Mouse (Mus musculus) spleen, adult 12 weeks (tissue): ENCODE data around the gene Gm10228.
"Not testable (repeated sequence)": the region's sequence is repeated elsewhere in the genome, so short reads cannot be mapped to it uniquely, and the experiment has no call there.

Experiments
- DNase-seq: peaks from one replicate; pipeline ENCODE4 v3.0.0; 2022; ENCODE audit warnings: low spot score

The Gm10228 gene

DNA sequence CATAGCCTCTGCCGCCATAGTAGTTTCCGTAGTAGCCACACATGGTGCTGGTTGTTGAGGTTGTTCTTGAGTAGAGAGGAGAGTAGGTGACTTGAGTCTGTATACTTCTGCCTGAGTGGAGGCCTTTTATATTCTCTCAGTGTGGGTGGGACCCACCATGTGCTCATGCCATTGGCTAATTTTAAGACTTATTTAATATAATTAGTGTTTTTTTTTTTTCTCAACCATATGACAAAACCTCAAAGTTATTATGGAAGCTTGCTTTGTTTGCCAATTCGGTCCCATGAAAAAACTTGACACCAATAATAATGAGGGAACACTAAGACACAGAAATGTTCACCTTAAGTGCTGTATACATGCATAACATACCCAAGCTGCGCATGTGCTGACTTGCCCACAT, at the start of gene Gm10228:
Gene Gm10228, minus strand, starts transcription at position 101 of the 400 bp plus-strand sequence.
- DNase-seq = not testable (repeated sequence)

DNA sequence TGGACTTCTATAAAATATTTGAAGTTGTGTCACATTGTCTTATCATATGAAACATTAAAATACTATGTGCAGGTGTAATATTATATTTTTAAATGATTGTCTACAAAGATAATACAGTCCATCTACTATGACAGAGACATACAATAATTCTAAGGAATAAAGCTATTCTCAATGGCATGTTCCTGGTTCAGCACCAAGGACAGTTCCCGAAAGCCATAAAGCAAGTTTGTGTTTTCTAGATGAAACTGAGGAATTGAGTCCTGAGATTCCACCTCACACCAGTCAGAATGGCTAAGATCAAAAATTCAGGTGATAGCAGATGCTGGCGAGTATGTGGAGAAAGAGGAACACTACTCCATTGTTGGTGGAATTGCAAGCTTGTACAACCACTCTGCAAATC, 29.8 kb upstream of the Gm10228 start:
- not testable (repeated sequence) for DNase-seq

DNA sequence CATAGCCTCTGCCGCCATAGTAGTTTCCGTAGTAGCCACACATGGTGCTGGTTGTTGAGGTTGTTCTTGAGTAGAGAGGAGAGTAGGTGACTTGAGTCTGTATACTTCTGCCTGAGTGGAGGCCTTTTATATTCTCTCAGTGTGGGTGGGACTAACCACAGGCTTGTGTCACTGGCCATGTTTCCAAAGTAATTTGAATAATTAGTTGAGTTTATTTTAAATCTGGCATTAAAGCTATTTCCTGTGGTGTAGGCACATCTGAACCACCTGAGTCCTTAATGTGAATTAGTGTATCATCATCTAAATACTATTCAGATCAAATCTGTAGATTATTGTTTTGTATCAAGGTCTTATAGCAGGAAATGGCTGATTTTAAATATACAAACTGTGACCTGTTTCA, 22.6 kb upstream of the Gm10228 start, which contains the start of gene 1110025L11Rik:
Gene 1110025L11Rik, minus strand, starts transcription at position 101 of the 400 bp plus-strand sequence.
- not testable (repeated sequence) for DNase-seq

DNA sequence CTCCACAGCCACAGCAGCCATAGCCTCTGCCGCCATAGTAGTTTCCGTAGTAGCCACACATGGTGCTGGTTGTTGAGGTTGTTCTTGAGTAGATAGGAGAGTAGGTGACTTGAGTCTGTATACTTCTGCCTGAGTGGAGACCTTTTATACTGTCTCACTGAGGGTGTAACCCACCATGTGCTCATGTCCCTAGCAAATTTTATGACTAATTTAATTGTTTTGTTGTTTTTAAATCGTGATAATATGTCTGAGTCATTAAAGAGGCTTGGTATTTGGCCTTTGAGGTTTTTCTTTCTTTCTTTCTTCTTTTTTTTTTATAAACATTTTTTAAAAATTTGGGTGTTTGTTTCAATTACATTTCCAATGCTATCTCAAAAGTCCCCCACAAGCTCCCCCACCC, 6.5 kb upstream of the Gm10228 start, which contains the start of gene Krtap6-5:
Gene Krtap6-5, minus strand, starts transcription at position 101 of the 400 bp plus-strand sequence.
- DNase-seq = no peak

DNA sequence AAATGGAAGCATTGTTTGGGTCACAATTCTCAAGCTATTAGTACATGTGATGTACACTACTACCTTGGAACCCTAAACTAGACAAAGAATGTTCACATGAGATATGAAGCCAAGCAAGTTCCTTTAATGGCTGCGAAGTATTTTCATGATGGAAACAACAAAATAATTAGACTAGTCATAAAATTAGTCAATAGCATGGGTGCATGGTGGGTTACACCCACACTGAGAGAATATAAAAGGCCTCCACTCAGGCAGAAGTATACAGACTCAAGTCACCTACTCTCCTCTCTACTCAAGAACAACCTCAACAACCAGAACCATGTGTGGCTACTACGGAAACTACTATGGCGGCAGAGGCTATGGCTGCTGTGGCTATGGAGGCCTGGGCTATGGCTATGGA, 9.9 kb downstream of the Gm10228 start, which contains the start of gene Krtap6-1:
Gene Krtap6-1, plus strand, starts transcription at position 301 of the 400 bp plus-strand sequence.
- DNase-seq = not testable (repeated sequence)

DNA sequence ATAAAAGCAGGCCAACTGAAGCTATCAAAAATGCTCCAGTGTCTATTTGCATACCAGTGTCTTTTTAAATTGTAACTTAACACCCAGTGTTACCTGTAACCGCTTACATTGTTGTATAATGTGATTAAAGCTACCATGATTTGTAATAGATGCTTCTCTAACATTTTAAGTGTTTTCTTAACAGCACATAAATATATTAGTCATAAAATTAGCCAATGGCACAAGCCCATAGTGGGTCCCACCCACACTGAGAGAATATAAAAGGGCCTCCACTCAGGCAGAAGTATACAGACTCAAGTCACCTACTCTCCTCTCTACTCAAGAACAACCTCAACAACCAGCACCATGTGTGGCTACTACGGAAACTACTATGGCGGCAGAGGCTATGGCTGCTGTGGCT, 26.3 kb downstream of the Gm10228 start, which contains the start of gene Gm10229:
Gene Gm10229, plus strand, starts transcription at position 301 of the 400 bp plus-strand sequence.
- DNase-seq = not testable (repeated sequence)

DNA sequence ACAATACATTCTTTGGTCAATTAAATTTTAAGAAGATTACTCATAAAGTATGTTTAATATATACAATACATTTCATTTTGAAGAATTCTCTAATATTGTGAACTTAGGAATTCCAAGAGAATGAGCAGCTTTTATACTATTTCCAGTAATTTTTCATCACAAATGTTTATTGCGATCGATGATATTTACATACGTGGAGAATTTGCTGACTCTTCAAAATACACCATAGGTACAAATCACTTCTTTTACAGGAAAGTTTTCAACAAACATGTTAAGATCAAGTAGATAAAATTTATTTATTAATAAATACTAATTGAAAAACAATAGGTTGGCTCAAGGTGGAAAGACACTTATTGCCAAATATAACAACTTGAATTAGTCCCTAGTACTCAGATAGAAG, 27.3 kb downstream of the Gm10228 start:
- DNase-seq = no peak

DNA sequence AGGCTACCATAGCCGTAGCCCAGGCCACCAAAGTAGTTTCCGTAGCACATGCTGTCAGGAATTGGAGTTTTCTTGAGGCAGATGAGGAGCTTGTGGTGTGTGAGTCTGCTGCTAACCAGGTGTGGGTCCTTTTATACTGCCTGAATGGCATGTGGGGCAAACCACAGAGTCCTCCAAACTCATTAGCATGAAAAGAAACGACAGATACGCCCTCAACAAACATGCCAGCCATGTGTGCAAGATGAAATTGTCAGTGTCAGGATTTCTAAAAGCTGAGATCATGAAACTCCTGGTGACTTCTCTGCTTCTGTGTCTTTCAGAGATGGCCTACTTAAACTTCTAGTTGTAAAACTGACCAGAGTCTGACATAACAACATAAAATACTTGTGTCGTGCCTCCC, 30.6 kb downstream of the Gm10228 start, which contains the start of gene Krtap22-2:
Gene Krtap22-2, minus strand, starts transcription at position 101 of the 400 bp plus-strand sequence.
- no peak for DNase-seq
